Mouse (Mus musculus) Muller cell, postnatal 12 days (primary cell): Measurements from ENCODE around the gene Trpm3.

ENCODE experiments used
- DNase-seq: peaks from one replicate; pipeline ENCODE4 v3.0.0-alpha.2; 2015; ENCODE audit errors: inconsistent ontology term

The Trpm3 gene

GRCm38 (mm10) chr19:23034117-23034516, 895.3 kb downstream of the Trpm3 start:
- DNase-seq = no peak

GRCm38 (mm10) chr19:23034933-23035332, 896.1 kb downstream of the Trpm3 start:
- no peak for DNase-seq

- DNase-seq = no peak
Measured at GRCm38 (mm10) chr19:23035786-23036185, 896.9 kb downstream of the Trpm3 start.

DNA sequence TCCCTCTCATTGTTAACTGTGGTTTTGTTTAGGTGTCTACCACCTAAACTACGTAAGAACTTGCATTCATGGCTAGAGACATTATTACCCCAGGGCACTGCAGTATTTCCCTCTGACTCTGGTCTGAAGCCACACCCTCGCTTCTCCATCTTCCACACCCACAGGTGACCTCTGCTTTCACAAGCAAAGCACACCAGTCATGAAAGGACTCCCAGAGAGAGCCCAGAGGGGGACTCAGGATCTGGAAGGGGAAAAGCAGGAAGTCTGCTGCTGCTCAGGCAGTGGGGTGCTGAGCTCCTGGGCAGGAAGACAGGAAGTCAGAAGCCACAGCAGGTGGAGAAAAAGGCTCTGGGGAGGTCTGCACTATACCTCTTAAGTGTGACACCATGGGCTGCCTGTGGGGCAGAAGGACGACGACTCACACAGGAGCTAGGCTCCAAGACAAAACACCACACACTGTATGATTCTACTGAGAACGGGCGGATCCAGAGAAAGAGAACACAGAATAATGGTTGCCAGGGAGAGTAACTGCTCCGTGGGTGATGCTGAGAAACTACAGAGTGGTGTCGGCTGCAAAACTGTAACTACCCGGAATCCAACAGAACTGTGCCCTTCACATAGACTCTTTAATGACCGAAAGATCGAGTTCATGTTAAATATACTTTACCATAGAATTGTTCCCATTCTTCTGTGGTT, 898.1 kb downstream of the Trpm3 start:
- DNase-seq = no peak

DNA sequence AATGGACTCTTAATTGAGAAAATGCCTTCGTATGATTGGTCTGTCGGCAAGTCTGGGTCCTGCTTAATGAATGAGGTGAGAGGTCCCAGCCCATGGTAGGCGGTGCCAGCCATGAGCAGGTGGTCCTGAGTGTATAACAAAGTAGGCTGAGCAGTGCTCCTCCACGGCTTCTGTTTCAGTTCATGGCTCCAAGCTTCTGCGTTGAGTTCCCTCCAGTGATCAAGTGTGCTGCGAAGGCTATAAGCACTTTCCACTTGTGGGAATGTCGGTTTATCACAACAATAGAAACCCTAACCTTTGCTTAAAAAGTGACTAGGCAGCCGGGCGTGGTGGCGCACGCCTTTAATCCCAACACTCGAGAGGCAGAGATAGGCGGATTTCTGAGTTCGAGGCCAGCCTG, 898.7 kb downstream of the Trpm3 start:
- DNase-seq = no peak

DNA sequence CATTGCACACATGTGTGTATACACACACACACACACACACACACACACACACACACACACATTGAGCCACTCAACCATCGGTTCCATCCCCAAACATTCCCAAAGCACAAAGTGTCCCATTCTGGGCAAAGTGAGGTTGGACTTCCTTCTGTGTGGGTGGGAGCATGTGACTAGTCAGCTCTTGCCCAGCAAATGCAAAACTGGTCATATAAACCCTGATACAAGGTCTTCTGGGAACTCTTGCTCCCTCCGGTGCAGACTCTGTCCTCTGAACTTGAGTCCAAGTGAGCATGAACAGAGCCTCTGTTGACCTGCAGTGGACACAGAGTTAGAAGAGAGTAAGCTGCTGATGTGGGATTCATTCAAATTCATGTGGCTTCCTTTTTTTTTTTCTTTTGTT, 899.5 kb downstream of the Trpm3 start:
- no peak for DNase-seq

GRCm38 (mm10) chr19:23041483-23042167, 902.8 kb downstream of the Trpm3 start:
- no peak for DNase-seq

DNA sequence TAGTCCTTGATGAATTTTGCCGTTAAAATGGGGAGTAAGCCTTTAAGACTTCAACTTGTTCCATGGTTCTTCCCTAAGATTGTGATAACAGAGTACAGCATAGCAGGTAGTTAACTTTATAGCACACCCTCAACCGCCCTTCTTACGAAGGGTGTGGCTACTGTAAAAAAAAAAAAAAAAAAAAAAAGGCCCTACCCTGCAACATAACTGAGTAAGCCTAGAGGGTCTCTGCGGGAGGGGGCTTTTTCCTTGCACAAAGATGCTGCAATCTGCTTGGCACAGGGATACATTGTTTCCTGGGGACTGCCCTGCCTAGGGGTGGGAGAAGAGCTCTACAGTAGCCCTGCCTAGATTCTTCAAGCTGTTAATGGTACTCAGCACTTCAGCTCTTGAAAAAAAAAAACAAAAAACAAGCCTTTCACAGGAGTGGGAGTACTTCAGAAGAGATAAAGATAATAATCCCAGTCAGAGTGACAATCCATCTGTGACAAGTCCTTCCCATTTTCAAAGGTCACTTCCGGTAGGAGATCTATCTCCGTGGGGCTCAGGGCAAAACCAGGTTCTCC, 903.4 kb downstream of the Trpm3 start:
- DNase-seq = no peak

DNA sequence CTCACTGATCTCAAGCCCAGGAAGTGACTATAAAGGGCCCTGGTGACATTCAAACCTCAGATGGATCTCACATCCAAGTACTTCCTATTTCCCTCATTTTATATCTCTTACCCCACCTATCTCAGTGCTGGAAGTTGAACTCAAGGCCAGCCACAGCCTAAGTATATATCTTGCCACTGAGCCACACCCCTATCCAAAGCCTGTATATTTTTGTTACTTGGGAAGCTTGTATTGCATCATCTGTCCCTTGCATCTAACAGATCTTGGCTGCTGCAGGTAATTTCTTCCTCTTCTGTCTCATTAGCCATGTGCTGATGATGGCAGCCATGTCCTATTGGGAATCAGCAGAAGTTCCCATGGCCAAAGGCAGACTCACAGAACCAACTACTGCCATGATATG, 904.9 kb downstream of the Trpm3 start:
- DNase-seq = no peak
